Mouse (Mus musculus): ENCODE measurements around the gene Sord.

DNA sequence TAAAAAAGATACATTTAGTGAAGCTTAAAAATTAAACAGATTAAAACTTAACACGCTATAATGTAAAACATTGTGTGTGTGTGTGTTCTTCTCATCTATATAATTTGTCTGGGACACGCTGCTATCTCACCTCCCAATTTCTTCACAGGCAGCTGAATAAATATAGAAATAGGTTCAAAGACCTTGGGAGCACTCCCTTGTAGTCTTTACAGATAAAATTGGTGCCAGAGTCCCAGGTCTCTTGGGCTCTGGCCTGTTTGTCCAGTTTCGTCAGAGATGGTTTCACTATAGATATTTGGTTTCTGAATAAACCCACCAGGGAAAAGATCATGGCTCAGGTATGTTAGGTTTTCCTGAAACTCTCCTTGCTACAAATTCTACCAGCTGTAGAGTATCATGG, 44.2 kb downstream of the Sord start:
- TF ChIP-seq POLR2A (IDR thresholded peaks at IDR 0.05; ENCODE audit: insufficient read depth, low read length) = no peak
- TF ChIP-seq EP300 (IDR thresholded peaks at IDR 0.05; ENCODE audit: insufficient read depth, low read depth, low read length) = no peak
- no peak for TF ChIP-seq CTCF (IDR thresholded peaks at IDR 0.05; ENCODE audit: low read depth, low read length)

Data from ES-Bruce4 (cell line).